Mouse (Mus musculus): Measurements from ENCODE around the gene Mast4. TPM values are rescaled to one million over a fixed set of nuclear protein-coding genes. Genes with fewer than 3 reads are reported as not detected.

The Mast4 gene
- polyA plus RNA-seq, 1 experiment = 0.27 TPM

GRCm38 (mm10) chr13:102700176-102700575, 634.1 kb downstream of the Mast4 start:
- H3K27ac ChIP-seq (ENCODE audit: insufficient read depth, low read depth, low read length) = peak overlapping the region; percentile 92
- no peak for TF ChIP-seq CTCF (IDR thresholded peaks at IDR 0.05; ENCODE audit: low read depth, low read length)
- TF ChIP-seq POLR2A (IDR thresholded peaks at IDR 0.05; ENCODE audit: borderline replicate concordance, low read depth, low read length) = no peak
- H3K4me1 ChIP-seq (ENCODE audit: control insufficient read depth, insufficient read depth, low read length) = peaks cover 34% of the 10 kb centered on the region
- H3K4me3 ChIP-seq (ENCODE audit: insufficient read depth, low read length) = peak overlapping the region; percentile 54

GRCm38 (mm10) chr13:102698751-102699323, 635.5 kb downstream of the Mast4 start:
- TF ChIP-seq POLR2A (IDR thresholded peaks at IDR 0.05; ENCODE audit: borderline replicate concordance, low read depth, low read length) (no peak), CTCF (IDR thresholded peaks at IDR 0.05; ENCODE audit: low read depth, low read length) (no peak)
- peak overlapping the region; percentile 54 for H3K4me3 ChIP-seq (ENCODE audit: insufficient read depth, low read length)
- peaks cover 34% of the 10 kb centered on the region for H3K4me1 ChIP-seq (ENCODE audit: control insufficient read depth, insufficient read depth, low read length)
- peak overlapping the region; percentile 92 for H3K27ac ChIP-seq (ENCODE audit: insufficient read depth, low read depth, low read length)

- peak overlapping the region; percentile 54 for H3K4me3 ChIP-seq (ENCODE audit: insufficient read depth, low read length)
- TF ChIP-seq CTCF (IDR thresholded peaks at IDR 0.05; ENCODE audit: low read depth, low read length) (no peak), POLR2A (IDR thresholded peaks at IDR 0.05; ENCODE audit: borderline replicate concordance, low read depth, low read length) (no peak)
- peaks cover 34% of the 10 kb centered on the region for H3K4me1 ChIP-seq (ENCODE audit: control insufficient read depth, insufficient read depth, low read length)
- H3K27ac ChIP-seq (ENCODE audit: insufficient read depth, low read depth, low read length) = peak overlapping the region; percentile 92
Measured at GRCm38 (mm10) chr13:102698335-102698734, 636.0 kb downstream of the Mast4 start.

- Histone ChIP-seq H3K4me1 (ENCODE audit: control insufficient read depth, insufficient read depth, low read length) (peaks cover 47% of the 10 kb centered on the region), H3K4me3 (ENCODE audit: insufficient read depth, low read length) (peak overlapping the region; percentile 86), H3K27ac (ENCODE audit: insufficient read depth, low read depth, low read length) (peak overlapping the region; percentile 99)
- TF ChIP-seq CTCF (IDR thresholded peaks at IDR 0.05; ENCODE audit: low read depth, low read length) (no peak), POLR2A (IDR thresholded peaks at IDR 0.05; ENCODE audit: borderline replicate concordance, low read depth, low read length) (no peak)
Measured at GRCm38 (mm10) chr13:102695121-102695905, 639.0 kb downstream of the Mast4 start.

GRCm38 (mm10) chr13:102694154-102694553, 640.1 kb downstream of the Mast4 start:
- Histone ChIP-seq H3K27ac (ENCODE audit: insufficient read depth, low read depth, low read length) (peak overlapping the region; percentile 99), H3K4me3 (ENCODE audit: insufficient read depth, low read length) (peak overlapping the region; percentile 86), H3K4me1 (ENCODE audit: control insufficient read depth, insufficient read depth, low read length) (peaks cover 44% of the 10 kb centered on the region)
- TF ChIP-seq CTCF (IDR thresholded peaks at IDR 0.05; ENCODE audit: low read depth, low read length) (no peak), POLR2A (IDR thresholded peaks at IDR 0.05; ENCODE audit: borderline replicate concordance, low read depth, low read length) (no peak)

GRCm38 (mm10) chr13:102693341-102693801, 640.9 kb downstream of the Mast4 start, which contains the start of gene Cd180:
Gene Cd180, plus strand, starts transcription at chr13:102693558.
- TF ChIP-seq CTCF (IDR thresholded peaks at IDR 0.05; ENCODE audit: low read depth, low read length) (no peak), POLR2A (IDR thresholded peaks at IDR 0.05; ENCODE audit: borderline replicate concordance, low read depth, low read length) (no peak)
- peak within 1 kb of the TSS; percentile 99 for H3K27ac ChIP-seq (ENCODE audit: insufficient read depth, low read depth, low read length)
- peaks cover 48% of the 10 kb centered on the region for H3K4me1 ChIP-seq (ENCODE audit: control insufficient read depth, insufficient read depth, low read length)
- H3K4me3 ChIP-seq (ENCODE audit: insufficient read depth, low read length) = peak within 1 kb of the TSS; percentile 86

GRCm38 (mm10) chr13:102691408-102692150, 642.7 kb downstream of the Mast4 start:
- H3K4me3 ChIP-seq (ENCODE audit: insufficient read depth, low read length) = no peak overlapping the region
- peaks cover 52% of the 10 kb centered on the region for H3K4me1 ChIP-seq (ENCODE audit: control insufficient read depth, insufficient read depth, low read length)
- no peak for TF ChIP-seq CTCF (IDR thresholded peaks at IDR 0.05; ENCODE audit: low read depth, low read length)
- no peak for TF ChIP-seq POLR2A (IDR thresholded peaks at IDR 0.05; ENCODE audit: borderline replicate concordance, low read depth, low read length)
- peak overlapping the region; percentile 99 for H3K27ac ChIP-seq (ENCODE audit: insufficient read depth, low read depth, low read length)

- Histone ChIP-seq H3K4me1 (ENCODE audit: control insufficient read depth, insufficient read depth, low read length) (peaks cover 62% of the 10 kb centered on the region), H3K27ac (ENCODE audit: insufficient read depth, low read depth, low read length) (peak overlapping the region; percentile 92), H3K4me3 (ENCODE audit: insufficient read depth, low read length) (no peak overlapping the region)
- TF ChIP-seq CTCF (IDR thresholded peaks at IDR 0.05; ENCODE audit: low read depth, low read length) = no peak
- TF ChIP-seq POLR2A (IDR thresholded peaks at IDR 0.05; ENCODE audit: borderline replicate concordance, low read depth, low read length) = no peak
Measured at GRCm38 (mm10) chr13:102690184-102690583, 644.1 kb downstream of the Mast4 start.

GRCm38 (mm10) chr13:102689201-102690090, 644.9 kb downstream of the Mast4 start:
- H3K27ac ChIP-seq (ENCODE audit: insufficient read depth, low read depth, low read length) = peak overlapping the region; percentile 92
- no peak overlapping the region for H3K4me3 ChIP-seq (ENCODE audit: insufficient read depth, low read length)
- no peak for TF ChIP-seq CTCF (IDR thresholded peaks at IDR 0.05; ENCODE audit: low read depth, low read length)
- no peak for TF ChIP-seq POLR2A (IDR thresholded peaks at IDR 0.05; ENCODE audit: borderline replicate concordance, low read depth, low read length)
- H3K4me1 ChIP-seq (ENCODE audit: control insufficient read depth, insufficient read depth, low read length) = peaks cover 68% of the 10 kb centered on the region
